Mouse (Mus musculus) kidney, embryonic 14.5 days (tissue): ENCODE results near the gene Hipk1. TPM values are rescaled to one million over a fixed set of nuclear protein-coding genes. Genes with fewer than 3 reads are reported as not detected.
A peak's percentile ranks its signal among the peaks of the same experiment; 100 is the strongest.
"Not testable (repeated sequence)": the region's sequence is repeated elsewhere in the genome, so short reads cannot be mapped to it uniquely, and the experiment has no call there.

Experiments
- ATAC-seq: fragments of 200-750 bp; cut with Nextera tagmentation; 2 replicates; pipeline ENCODE4 v1.8.0; 2017; ENCODE audit warnings: moderate number of reproducible peaks, mild to moderate bottlenecking, moderate TSS enrichment, moderate library complexity; ENCODE audit not compliant: low FRiP score, low TSS enrichment
- H3K27ac ChIP-seq: fragments of 300-500 bp; sonication (generic); 2 replicates; pipeline ENCODE4 v1.5.1; 2014; ENCODE audit warnings: low read depth, mild to moderate bottlenecking, low read length, moderate library complexity, mixed read lengths
- H3K27me3 ChIP-seq: fragments of 300-500 bp; sonication (generic); 2 replicates; pipeline ENCODE4 v1.6.1; 2014; ENCODE audit warnings: mild to moderate bottlenecking, low read length; ENCODE audit not compliant: control insufficient read depth, insufficient read depth
- H3K36me3 ChIP-seq: fragments of 300-500 bp; sonication (generic); 2 replicates; pipeline ENCODE4 v1.6.1; 2014; ENCODE audit warnings: low read length, mixed read lengths; ENCODE audit not compliant: control insufficient read depth, insufficient read depth
- H3K4me1 ChIP-seq: fragments of 300-500 bp; sonication (generic); 2 replicates; pipeline ENCODE4 v1.6.1; 2014; ENCODE audit warnings: low read length, mixed read lengths; ENCODE audit not compliant: control insufficient read depth, insufficient read depth
- H3K4me2 ChIP-seq: fragments of 300-500 bp; sonication (generic); replicated peaks from 2 replicates; pipeline ENCODE4 v1.6.1; 2014; ENCODE audit warnings: low read depth, mild to moderate bottlenecking, low read length
- H3K4me3 ChIP-seq: fragments of 300-500 bp; sonication (generic); 2 replicates; pipeline ENCODE4 v1.5.1; 2014; ENCODE audit warnings: mild to moderate bottlenecking, low read length
- H3K9ac ChIP-seq: fragments of 300-500 bp; sonication (generic); 2 replicates; pipeline ENCODE4 v1.6.1; 2014; ENCODE audit warnings: low read depth, mild to moderate bottlenecking, low read length, moderate library complexity
- H3K9me3 ChIP-seq: fragments of 300-500 bp; sonication (generic); 2 replicates; pipeline ENCODE4 v1.6.1; 2016; ENCODE audit warnings: low read length; ENCODE audit not compliant: control insufficient read depth
- WGBS: fragments of 180-500 bp; shearing (Covaris S2); extraction: QIAGEN DNeasy Blood & Tissue Kit; methylation state at CpG from one replicate; pipeline ENCODE4 v1.1.7; 2014; 5-methylcytosine and 5-hydroxymethylcytosine counted together
- polyA plus RNA-seq: library from polyadenylated mRNA; unstranded; fragments of >200 nt; fragmentation: Nextera tagmentation; extraction: Ambion mirVana; gene quantifications from 2 replicates; pipeline ENCODE4 v1.2.1, GENCODE M21; 2014

Gene Hipk1
- 16.1 and 19.0 TPM in 2 replicates for polyA plus RNA-seq

DNA sequence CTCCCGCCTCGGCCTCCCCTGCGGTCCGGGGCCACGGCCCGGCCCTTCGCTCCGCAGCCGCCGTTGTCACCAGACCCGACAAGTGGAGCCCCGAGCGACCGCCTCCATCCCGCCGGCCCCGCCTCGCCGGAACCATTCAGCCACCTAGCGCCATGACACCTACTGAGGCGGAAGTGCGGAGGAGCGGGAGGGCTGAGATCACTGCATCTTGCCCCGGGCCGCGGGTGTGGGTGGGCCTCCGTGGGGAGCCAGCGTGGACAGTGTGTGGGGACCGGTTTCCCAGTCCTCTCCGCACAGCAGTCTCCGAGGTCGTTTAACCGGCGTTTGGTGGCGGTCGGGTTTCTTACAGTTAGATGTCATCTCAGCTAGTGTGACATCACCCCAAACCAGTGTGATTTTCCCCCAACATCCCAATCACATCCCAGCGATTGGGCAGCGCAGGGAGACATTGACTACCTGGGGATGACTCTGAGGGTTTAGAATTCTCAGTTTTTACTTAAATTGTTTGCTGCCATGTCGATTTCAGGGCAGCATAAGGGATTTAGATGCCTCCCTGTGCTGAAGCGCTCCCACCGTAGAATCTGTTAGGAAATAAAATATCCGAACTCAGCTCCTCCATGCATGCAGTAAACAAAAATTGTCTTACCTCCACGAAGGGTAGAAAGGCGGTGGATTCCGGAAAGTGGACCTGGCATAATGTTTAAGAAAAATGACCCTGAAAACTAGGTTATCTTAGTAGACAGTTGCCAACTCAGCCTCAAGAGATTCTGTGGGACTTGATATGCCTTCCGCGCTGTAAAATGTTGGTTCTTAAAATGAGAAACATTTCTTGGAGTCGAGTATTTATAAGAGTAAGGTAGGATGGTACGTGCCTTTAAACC, at the start of gene Hipk1:
Gene Hipk1, minus strand, starts transcription at position 334 of the 881 bp plus-strand sequence.
- Histone ChIP-seq H3K27ac (peak within 1 kb of the TSS; percentile 86), H3K4me3 (peak within 1 kb of the TSS; percentile 82), H3K4me2 (peak within 1 kb of the TSS; percentile 79), H3K9ac (peak within 1 kb of the TSS; percentile 96), H3K27me3 (no peaks in the 10 kb centered on the region), H3K9me3 (no peaks in the 10 kb centered on the region), H3K36me3 (no peaks in the 10 kb centered on the region), H3K4me1 (peaks cover 19% of the 10 kb centered on the region; the same call in 1 of the 2 replicates)
- ATAC-seq, result peak; percentile 97
- 10% methylated on average over 49 of the region's 49 CpGs for WGBS

DNA sequence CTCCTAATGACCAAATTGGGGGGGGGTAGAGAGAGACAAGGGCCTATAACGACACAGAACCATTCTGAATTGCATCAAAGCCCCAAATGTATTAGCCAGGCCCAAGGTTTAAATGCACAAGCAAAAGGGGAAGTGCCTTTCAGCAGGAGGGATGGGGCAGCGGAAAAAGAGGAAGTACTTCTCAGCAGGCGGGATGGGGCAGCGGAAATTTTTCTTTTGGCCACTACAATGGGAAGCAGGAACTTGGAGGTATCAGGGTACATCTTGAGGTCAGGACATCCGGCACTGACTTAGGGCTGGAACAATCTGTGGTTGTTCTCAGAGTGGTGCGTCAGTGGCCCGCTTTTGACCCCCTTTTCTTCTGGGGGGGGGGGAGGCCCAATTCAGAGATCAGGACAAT, 49.6 kb upstream of the Hipk1 start:
- H3K9me3 ChIP-seq, H3K4me1 ChIP-seq, H3K27ac ChIP-seq, ATAC-seq, H3K4me3 ChIP-seq, H3K27me3 ChIP-seq, H3K9ac ChIP-seq, H3K4me2 ChIP-seq, H3K36me3 ChIP-seq: not testable (repeated sequence)
- 96% methylated on average over 7 of the region's 7 CpGs for WGBS

DNA sequence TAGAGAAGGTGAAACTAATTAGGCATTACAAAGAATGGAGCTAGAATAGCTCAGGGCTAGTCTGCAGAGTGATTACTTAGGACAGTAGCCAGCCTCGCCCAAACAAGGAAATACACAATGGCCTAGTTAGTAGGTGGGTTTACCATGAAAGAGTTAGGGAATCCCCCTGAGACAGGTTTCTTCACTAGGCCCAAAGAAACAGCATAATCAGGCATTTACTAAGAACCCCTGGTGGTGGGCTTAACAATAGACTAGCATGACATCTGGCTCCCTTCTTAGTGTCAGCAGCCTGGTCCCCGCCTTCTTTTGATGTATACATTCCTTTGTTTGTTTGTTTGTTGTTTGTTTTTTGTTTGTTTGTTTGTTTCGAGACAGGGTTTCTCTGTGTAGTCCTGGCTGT, 48.8 kb upstream of the Hipk1 start:
- not testable (repeated sequence) for H3K4me2 ChIP-seq, H3K4me1 ChIP-seq, H3K9ac ChIP-seq, H3K4me3 ChIP-seq, ATAC-seq, H3K36me3 ChIP-seq, H3K27ac ChIP-seq, H3K27me3 ChIP-seq, H3K9me3 ChIP-seq
- WGBS, result 92% methylated on average over 3 of the region's 3 CpGs

DNA sequence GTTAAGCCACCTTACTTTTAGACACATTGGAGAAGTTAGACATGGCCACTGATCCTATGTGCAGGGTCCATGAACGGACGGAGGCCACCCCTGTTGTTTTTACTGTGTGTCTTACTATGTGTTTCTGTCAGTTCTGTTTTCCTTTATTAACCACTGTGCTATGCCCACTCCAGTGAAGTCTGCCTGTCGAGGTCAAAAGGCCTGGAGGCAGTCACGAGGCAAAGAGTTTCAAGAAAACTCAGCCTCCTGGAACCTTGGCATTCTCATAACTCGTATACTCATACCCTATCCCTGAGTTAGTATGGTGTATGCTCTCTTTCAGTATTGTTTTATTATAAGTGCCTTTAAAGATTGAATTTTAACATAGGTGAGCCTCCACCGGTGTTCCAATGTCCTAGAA, 48.3 kb upstream of the Hipk1 start:
- Histone ChIP-seq H3K27ac (no peak overlapping the region), H3K9ac (no peak overlapping the region), H3K4me2 (no peak overlapping the region), H3K9me3 (peaks cover 2% of the 10 kb centered on the region), H3K27me3 (no peaks in the 10 kb centered on the region), H3K4me3 (no peak overlapping the region), H3K36me3 (no peaks in the 10 kb centered on the region), H3K4me1 (no peaks in the 10 kb centered on the region)
- 94% methylated on average over 6 of the region's 6 CpGs for WGBS
- no peak for ATAC-seq

DNA sequence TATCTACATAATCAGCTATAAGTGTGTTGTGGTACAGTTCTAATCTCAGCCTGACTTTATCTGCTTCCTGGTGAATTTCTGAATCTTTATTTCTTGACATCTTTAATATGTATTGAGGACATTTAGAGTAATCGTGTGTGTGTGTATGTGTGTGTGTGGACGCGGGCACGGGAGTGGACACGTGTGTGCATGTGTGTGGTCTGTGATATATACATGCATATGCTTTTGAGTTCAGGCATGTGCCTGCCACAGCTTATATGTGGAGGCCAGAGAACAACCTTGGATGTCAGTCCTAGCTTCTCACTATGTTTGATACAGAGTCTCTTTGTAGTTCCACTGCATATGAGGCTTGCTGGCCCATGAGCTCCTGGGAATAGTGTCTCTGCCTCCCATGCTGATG, 45.1 kb upstream of the Hipk1 start:
- H3K4me3 ChIP-seq, result no peak overlapping the region
- no peak overlapping the region for H3K9ac ChIP-seq
- no peak for ATAC-seq
- H3K36me3 ChIP-seq, result no peaks in the 10 kb centered on the region
- no peaks in the 10 kb centered on the region for H3K9me3 ChIP-seq
- H3K4me2 ChIP-seq, result no peak overlapping the region
- no peak overlapping the region for H3K27ac ChIP-seq
- H3K27me3 ChIP-seq, result no peaks in the 10 kb centered on the region
- no peaks in the 10 kb centered on the region for H3K4me1 ChIP-seq
- WGBS, result 97% methylated on average over 5 of the region's 5 CpGs

DNA sequence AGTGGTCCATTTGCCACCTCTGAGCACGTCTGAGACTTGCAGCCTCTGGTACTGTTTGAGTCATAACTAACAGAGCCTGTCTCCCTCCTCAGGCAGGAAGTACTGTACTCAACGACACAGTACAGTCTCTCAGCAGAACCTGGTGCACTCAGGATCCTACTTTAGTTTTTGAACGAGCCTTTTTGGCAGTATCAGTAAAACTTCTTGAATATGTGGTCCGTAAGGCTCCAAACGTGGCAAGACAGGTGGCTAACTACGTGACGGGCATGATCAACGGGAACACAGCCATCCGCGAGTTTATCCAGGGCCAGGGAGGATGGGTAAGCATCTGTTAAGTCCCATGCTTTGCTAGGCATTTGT, 44.6 kb upstream of the Hipk1 start:
- Histone ChIP-seq H3K4me1 (no peaks in the 10 kb centered on the region), H3K9me3 (no peaks in the 10 kb centered on the region), H3K36me3 (no peaks in the 10 kb centered on the region), H3K9ac (no peak overlapping the region), H3K27me3 (no peaks in the 10 kb centered on the region), H3K4me3 (no peak overlapping the region), H3K27ac (no peak overlapping the region), H3K4me2 (no peak overlapping the region)
- WGBS, result 84% methylated on average over 10 of the region's 10 CpGs
- no peak for ATAC-seq

DNA sequence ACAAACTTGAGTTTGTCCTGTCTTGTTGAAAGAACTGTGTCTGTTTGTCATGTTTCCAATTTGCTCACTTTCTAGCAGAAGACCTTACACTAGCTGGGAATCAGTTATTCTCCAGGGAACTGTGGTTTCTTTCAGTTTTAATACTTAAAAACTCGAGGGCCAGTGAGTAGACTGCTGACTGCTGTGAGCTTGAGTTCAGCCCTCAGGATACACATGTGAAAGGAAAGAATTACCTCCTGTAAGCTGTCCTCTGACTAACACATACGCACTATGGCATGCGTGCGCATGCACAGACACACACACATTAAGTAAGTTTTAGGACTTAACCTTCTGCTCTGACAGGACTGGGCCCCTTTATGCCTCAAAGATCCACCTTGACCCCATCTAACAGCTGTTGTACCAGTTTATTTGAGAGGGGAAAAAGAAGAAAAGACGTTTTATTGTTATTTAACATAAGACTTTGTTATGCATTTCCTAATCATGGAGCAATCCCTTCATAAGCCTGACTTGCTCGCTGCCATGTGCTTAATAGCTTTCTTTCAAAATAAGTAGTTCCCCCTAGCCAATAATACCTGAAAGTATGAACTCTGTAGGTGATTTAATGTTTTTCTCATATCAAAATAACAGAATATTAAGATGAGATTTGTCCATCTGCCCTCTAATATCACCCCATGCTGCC, 44.0 kb upstream of the Hipk1 start:
- no peaks in the 10 kb centered on the region for H3K4me1 ChIP-seq
- H3K4me3 ChIP-seq, result no peak overlapping the region
- no peak overlapping the region for H3K9ac ChIP-seq
- 81% methylated on average over 6 of the region's 6 CpGs for WGBS
- no peaks in the 10 kb centered on the region for H3K36me3 ChIP-seq
- H3K27me3 ChIP-seq, result no peaks in the 10 kb centered on the region
- no peak overlapping the region for H3K4me2 ChIP-seq
- no peak overlapping the region for H3K27ac ChIP-seq
- no peak for ATAC-seq
- H3K9me3 ChIP-seq, result no peaks in the 10 kb centered on the region

DNA sequence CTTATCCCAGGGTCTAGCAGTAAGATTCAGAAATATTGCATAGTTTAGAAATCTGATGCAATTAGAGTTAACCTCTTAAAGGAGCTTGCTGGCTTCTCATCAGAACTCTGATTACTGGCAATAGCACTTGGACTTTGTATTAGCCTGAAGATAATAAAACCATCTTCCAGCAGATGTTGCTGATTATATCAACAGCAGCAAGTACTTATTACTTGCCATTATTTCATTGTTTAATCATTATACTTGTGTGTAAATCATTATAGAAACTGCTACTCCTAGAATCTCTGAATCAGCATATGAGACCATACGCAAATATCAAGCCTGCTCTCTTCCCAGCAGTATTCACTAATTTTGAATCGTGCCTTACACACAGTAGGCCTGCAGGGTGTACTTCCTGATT, 42.6 kb upstream of the Hipk1 start:
- no peak overlapping the region for H3K4me2 ChIP-seq
- H3K4me1 ChIP-seq, result no peaks in the 10 kb centered on the region
- no peak overlapping the region for H3K27ac ChIP-seq
- no peaks in the 10 kb centered on the region for H3K27me3 ChIP-seq
- no peak overlapping the region for H3K9ac ChIP-seq
- H3K4me3 ChIP-seq, result no peak overlapping the region
- WGBS, result 86% methylated on average over 2 of the region's 2 CpGs
- H3K9me3 ChIP-seq, result no peaks in the 10 kb centered on the region
- H3K36me3 ChIP-seq, result no peaks in the 10 kb centered on the region
- ATAC-seq, result no peak

DNA sequence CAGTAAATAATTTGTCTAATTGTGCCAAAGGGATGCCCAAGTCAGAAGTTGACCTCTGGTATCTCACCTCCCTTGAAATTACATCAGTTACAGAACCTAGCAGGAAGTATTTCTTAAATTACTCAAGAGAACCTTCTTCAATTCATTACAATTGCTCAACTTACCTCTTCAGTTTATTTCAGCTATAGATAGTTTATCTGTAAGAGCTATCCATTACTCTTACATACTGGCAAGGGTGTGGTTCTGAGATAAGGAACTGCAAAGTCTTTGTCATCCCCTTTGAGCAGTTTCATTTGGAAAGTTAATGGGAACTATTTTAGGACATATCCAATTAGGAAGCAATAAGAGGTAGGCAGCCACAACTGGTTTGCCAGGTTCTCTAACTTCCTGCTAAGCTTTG, 41.1 kb upstream of the Hipk1 start, which contains the start of gene Bcl2l15:
Gene Bcl2l15, plus strand, starts transcription at position 176 of the 400 bp plus-strand sequence.
- Histone ChIP-seq H3K36me3 (no peaks in the 10 kb centered on the region), H3K4me2 (no peak within 1 kb of the TSS), H3K9ac (no peak within 1 kb of the TSS)

More for the DNA sequence above, 41.1 kb upstream of the Hipk1 start, which contains the start of gene Bcl2l15:
- H3K4me1 ChIP-seq, result no peaks in the 10 kb centered on the region
- H3K9me3 ChIP-seq, result no peaks in the 10 kb centered on the region
- ATAC-seq, result no peak
- H3K27ac ChIP-seq, result no peak within 1 kb of the TSS
- H3K27me3 ChIP-seq, result no peaks in the 10 kb centered on the region
- H3K4me3 ChIP-seq, result no peak within 1 kb of the TSS
